Mouse (Mus musculus): ENCODE measurements around the gene Ms4a10. TPM values are rescaled to one million over a fixed set of nuclear protein-coding genes. Genes with fewer than 3 reads are reported as not detected.

The Ms4a10 gene
- polyA plus RNA-seq, 1 experiment from 2014 or later, result not detected

- H3K9me3 ChIP-seq (ENCODE audit: control insufficient read depth, low read depth, low read length), result no peaks in the 10 kb centered on the region
- peaks cover 4% of the 10 kb centered on the region; the same call in 1 of the 2 replicates for H3K4me1 ChIP-seq (ENCODE audit: control insufficient read depth, insufficient read depth, low read length)
- H3K4me3 ChIP-seq (ENCODE audit: low read depth, low read length), result no peak within 1 kb of the TSS
- H3K36me3 ChIP-seq (ENCODE audit: control insufficient read depth, insufficient read depth, low read length), result no peaks in the 10 kb centered on the region
- H3K4me2 ChIP-seq (replicated peaks; ENCODE audit: low read depth, low read length), result no peak within 1 kb of the TSS
- H3K9ac ChIP-seq (replicated peaks; ENCODE audit: low read depth, low read length), result no peak within 1 kb of the TSS
- no peaks in the 10 kb centered on the region for H3K27me3 ChIP-seq (ENCODE audit: control insufficient read depth, insufficient read depth, low read length)
- WGBS, result 71% methylated on average over 2 of the region's 2 CpGs
- no peak within 1 kb of the TSS for H3K27ac ChIP-seq (ENCODE audit: low read length)
- ATAC-seq (ENCODE audit: insufficient number of reproducible peaks, insufficient read depth, low FRiP score, low read depth), result no peak
Measured at GRCm38 (mm10) chr19:10920532-10920931, 53.9 kb downstream of the Ms4a10 start, which contains the start of gene Zp1. Zp1 (minus strand) TSS chr19:10920632.

GRCm38 (mm10) chr19:10918321-10918991 lies 56.0 kb downstream of the Ms4a10 start:
- no peak overlapping the region for H3K4me2 ChIP-seq (replicated peaks; ENCODE audit: low read depth, low read length)
- no peak overlapping the region for H3K27ac ChIP-seq (ENCODE audit: low read length)
- H3K4me1 ChIP-seq (ENCODE audit: control insufficient read depth, insufficient read depth, low read length), result no peaks in the 10 kb centered on the region
- no peaks in the 10 kb centered on the region for H3K9me3 ChIP-seq (ENCODE audit: control insufficient read depth, low read depth, low read length)
- H3K4me3 ChIP-seq (ENCODE audit: low read depth, low read length), result no peak overlapping the region
- 88% methylated on average over 10 of the region's 10 CpGs for WGBS
- H3K27me3 ChIP-seq (ENCODE audit: control insufficient read depth, insufficient read depth, low read length), result no peaks in the 10 kb centered on the region
- H3K36me3 ChIP-seq (ENCODE audit: control insufficient read depth, insufficient read depth, low read length), result no peaks in the 10 kb centered on the region
- H3K9ac ChIP-seq (replicated peaks; ENCODE audit: low read depth, low read length), result no peak overlapping the region
- no peak for ATAC-seq (ENCODE audit: insufficient number of reproducible peaks, insufficient read depth, low FRiP score, low read depth)

GRCm38 (mm10) chr19:10916506-10916905 lies 58.0 kb downstream of the Ms4a10 start:
- ATAC-seq (ENCODE audit: insufficient number of reproducible peaks, insufficient read depth, low FRiP score, low read depth), result no peak

GRCm38 (mm10) chr19:10914870-10915269 lies 59.6 kb downstream of the Ms4a10 start:
- no peak overlapping the region for H3K9ac ChIP-seq (replicated peaks; ENCODE audit: low read depth, low read length)
- H3K27ac ChIP-seq (ENCODE audit: low read length), result no peak overlapping the region
- 75% methylated on average over 2 of the region's 2 CpGs for WGBS
- H3K4me2 ChIP-seq (replicated peaks; ENCODE audit: low read depth, low read length), result no peak overlapping the region
- H3K9me3 ChIP-seq (ENCODE audit: control insufficient read depth, low read depth, low read length), result no peaks in the 10 kb centered on the region
- H3K27me3 ChIP-seq (ENCODE audit: control insufficient read depth, insufficient read depth, low read length), result no peaks in the 10 kb centered on the region
- H3K36me3 ChIP-seq (ENCODE audit: control insufficient read depth, insufficient read depth, low read length), result no peaks in the 10 kb centered on the region
- no peaks in the 10 kb centered on the region for H3K4me1 ChIP-seq (ENCODE audit: control insufficient read depth, insufficient read depth, low read length)
- ATAC-seq (ENCODE audit: insufficient number of reproducible peaks, insufficient read depth, low FRiP score, low read depth), result no peak
- no peak overlapping the region for H3K4me3 ChIP-seq (ENCODE audit: low read depth, low read length)

More at GRCm38 (mm10) chr19:10916506-10916905, 58.0 kb downstream of the Ms4a10 start:
- H3K4me1 ChIP-seq (ENCODE audit: control insufficient read depth, insufficient read depth, low read length), result no peaks in the 10 kb centered on the region
- H3K27me3 ChIP-seq (ENCODE audit: control insufficient read depth, insufficient read depth, low read length), result no peaks in the 10 kb centered on the region
- no peak overlapping the region for H3K9ac ChIP-seq (replicated peaks; ENCODE audit: low read depth, low read length)
- H3K4me3 ChIP-seq (ENCODE audit: low read depth, low read length), result no peak overlapping the region
- no peaks in the 10 kb centered on the region for H3K9me3 ChIP-seq (ENCODE audit: control insufficient read depth, low read depth, low read length)
- no peaks in the 10 kb centered on the region for H3K36me3 ChIP-seq (ENCODE audit: control insufficient read depth, insufficient read depth, low read length)
- WGBS, result 64% methylated on average over 5 of the region's 5 CpGs
- H3K27ac ChIP-seq (ENCODE audit: low read length), result no peak overlapping the region
- H3K4me2 ChIP-seq (replicated peaks; ENCODE audit: low read depth, low read length), result no peak overlapping the region

- ATAC-seq (ENCODE audit: insufficient number of reproducible peaks, insufficient read depth, low FRiP score, low read depth), result no peak
- Histone ChIP-seq H3K4me2 (replicated peaks; ENCODE audit: low read depth, low read length) (no peak overlapping the region), H3K27ac (ENCODE audit: low read length) (no peak overlapping the region), H3K4me3 (ENCODE audit: low read depth, low read length) (no peak overlapping the region), H3K4me1 (ENCODE audit: control insufficient read depth, insufficient read depth, low read length) (no peaks in the 10 kb centered on the region; the same call in 1 of the 2 replicates), H3K9me3 (ENCODE audit: control insufficient read depth, low read depth, low read length) (no peaks in the 10 kb centered on the region), H3K36me3 (ENCODE audit: control insufficient read depth, insufficient read depth, low read length) (no peaks in the 10 kb centered on the region), H3K27me3 (ENCODE audit: control insufficient read depth, insufficient read depth, low read length) (no peaks in the 10 kb centered on the region), H3K9ac (replicated peaks; ENCODE audit: low read depth, low read length) (no peak overlapping the region)
- 54% methylated on average over 7 of the region's 7 CpGs for WGBS
Measured at GRCm38 (mm10) chr19:10914291-10914690, 60.2 kb downstream of the Ms4a10 start.

Other genes with a start within 250 kb of the Ms4a10 start
- gene Cd5, start 235.7 kb downstream of the Ms4a10 start, polyA plus RNA-seq (2014; fragmentation: Nextera tagmentation; extraction: Ambion mirVana), result 0.77 and 2.1 TPM in 2 replicates
- 0.58 TPM in 1 of 2 replicates, not detected in the other for gene Cd6, start 144.6 kb downstream of the Ms4a10 start, polyA plus RNA-seq (2014; fragmentation: Nextera tagmentation; extraction: Ambion mirVana)
- 0.45 and 0.52 TPM in 2 replicates for gene Slc15a3, start 134.9 kb downstream of the Ms4a10 start, polyA plus RNA-seq (2014; fragmentation: Nextera tagmentation; extraction: Ambion mirVana)
- 59.3 and 63.2 TPM in 2 replicates for gene Tmem132a, start 104.7 kb downstream of the Ms4a10 start, polyA plus RNA-seq (2014; fragmentation: Nextera tagmentation; extraction: Ambion mirVana)
- 132 and 137 TPM in 2 replicates for gene Tmem109, start 92.7 kb downstream of the Ms4a10 start, polyA plus RNA-seq (2014; fragmentation: Nextera tagmentation; extraction: Ambion mirVana)
- gene Prpf19, start 79.4 kb downstream of the Ms4a10 start, polyA plus RNA-seq (2014; fragmentation: Nextera tagmentation; extraction: Ambion mirVana), result 47.9 and 49.9 TPM in 2 replicates
- gene Zp1, start 54.0 kb downstream of the Ms4a10 start, polyA plus RNA-seq (2014; fragmentation: Nextera tagmentation; extraction: Ambion mirVana), result not detected in 2 replicates
- gene Ptgdr2, start 37.5 kb downstream of the Ms4a10 start, polyA plus RNA-seq (2014; fragmentation: Nextera tagmentation; extraction: Ambion mirVana), result not detected in 2 replicates
- 21.3 and 24.6 TPM in 2 replicates for gene Ccdc86, start 25.4 kb downstream of the Ms4a10 start, polyA plus RNA-seq (2014; fragmentation: Nextera tagmentation; extraction: Ambion mirVana)
- not detected in 2 replicates for gene Ms4a15, start 18.6 kb upstream of the Ms4a10 start, polyA plus RNA-seq (2014; fragmentation: Nextera tagmentation; extraction: Ambion mirVana)
- gene Ms4a18, start 43.4 kb upstream of the Ms4a10 start, polyA plus RNA-seq (2014; fragmentation: Nextera tagmentation; extraction: Ambion mirVana), result 0.35 TPM in 1 of 2 replicates, not detected in the other
- 9.1 and 9.8 TPM in 2 replicates for gene Ms4a8a, start 106.4 kb upstream of the Ms4a10 start, polyA plus RNA-seq (2014; fragmentation: Nextera tagmentation; extraction: Ambion mirVana)
- not detected in 2 replicates for gene 1700017D01Rik, start 156.2 kb upstream of the Ms4a10 start, polyA plus RNA-seq (2014; fragmentation: Nextera tagmentation; extraction: Ambion mirVana)
- not detected in 2 replicates for gene 1700025F22Rik, start 190.7 kb upstream of the Ms4a10 start, polyA plus RNA-seq (2014; fragmentation: Nextera tagmentation; extraction: Ambion mirVana)
- not detected in 2 replicates for gene Ms4a13, start 222.1 kb upstream of the Ms4a10 start, polyA plus RNA-seq (2014; fragmentation: Nextera tagmentation; extraction: Ambion mirVana)

Measured in stomach, embryonic 14.5 days (tissue).